ENCODE assay signal across 10 mouse cellular contexts in the genomic region with DNA sequence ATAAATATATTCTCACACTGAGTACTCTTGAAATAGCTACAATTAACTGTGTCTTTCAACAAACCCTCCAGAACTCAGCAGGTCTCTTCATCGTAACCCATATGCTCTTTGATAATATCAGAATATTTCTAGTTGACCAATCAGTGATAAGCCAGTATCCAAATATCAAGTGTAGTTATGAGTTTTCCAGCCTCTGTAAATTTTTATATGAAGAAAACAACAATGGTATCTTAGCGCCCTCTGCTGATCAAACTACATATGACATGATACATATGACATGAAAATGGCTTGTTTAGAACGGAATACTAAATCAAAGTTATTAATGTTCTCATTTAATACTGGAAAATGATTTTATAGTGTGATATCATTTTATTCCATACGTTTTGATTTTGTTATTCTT. TPM values are rescaled to one million over a fixed set of nuclear protein-coding genes. Genes with fewer than 3 reads are reported as not detected.
DNase-seq lines count a peak whose midpoint lies in the region; ATAC-seq and TF ChIP-seq lines count a peak whose summit lies in the region.
"Had no signal": no experiment of that assay in that cellular context is flagged by ENCODE, and none has a peak within 500 bp of the region (broad histone marks: within the 10 kb centered on the region; RNA-seq: fewer than 3 reads in every experiment).

No protein-coding gene starts in this region.

- no peaks in the 10 kb centered on the region for H3K9me3 ChIP-seq in hindbrain, postnatal 0 days (ENCODE audit: low read length)
- H3K9me3 ChIP-seq: neural tube, embryonic 13.5 days had no signal

- ATAC-seq in hindbrain, postnatal 0 days, result no peak

- 23% methylated on average over 4 of the region's 4 CpGs for WGBS in cerebellum, adult 2 months
- WGBS in hindbrain, postnatal 0 days, result 21% methylated on average over 4 of the region's 4 CpGs

- TF ChIP-seq CTCF in cerebellum, adult 2 months (IDR thresholded peaks at IDR 0.05; ENCODE audit: borderline replicate concordance, insufficient read depth, low read depth, low read length), result peak; percentile 28; the same call in 1 of the 2 replicates
- TF ChIP-seq CTCF in layer of hippocampus, adult 2 months (conservative IDR thresholded peaks at IDR 0.05), result peak; percentile 83
- TF ChIP-seq CTCF in hindbrain, postnatal 0 days (IDR thresholded peaks at IDR 0.05; ENCODE audit: low read depth), result peak; percentile 75

- H3K4me3 ChIP-seq in cerebellum, adult 2 months (replicated peaks; ENCODE audit: insufficient read depth, low read depth, low read length), result no peak overlapping the region
- H3K4me3 ChIP-seq in layer of hippocampus, adult 2 months, result no peak overlapping the region
- H3K4me3 ChIP-seq in hindbrain, postnatal 0 days (ENCODE audit: low read length), result no peak overlapping the region
- H3K4me3 ChIP-seq: neural tube, embryonic 13.5 days had no signal

- no peaks in the 10 kb centered on the region for H3K27me3 ChIP-seq in cerebellum, adult 2 months (ENCODE audit: control insufficient read depth, insufficient read depth, low read length)
- no peaks in the 10 kb centered on the region for H3K27me3 ChIP-seq in hindbrain, postnatal 0 days (ENCODE audit: insufficient read depth, low read length)
- H3K27me3 ChIP-seq: neural tube, embryonic 13.5 days had no signal

- no peak overlapping the region for H3K9ac ChIP-seq in hindbrain, postnatal 0 days (replicated peaks; ENCODE audit: low read length)
- H3K9ac ChIP-seq: neural tube, embryonic 13.5 days had no signal

- no peaks in the 10 kb centered on the region for H3K4me1 ChIP-seq in cerebellum, adult 2 months (ENCODE audit: control insufficient read depth, insufficient read depth, low read length)
- no peaks in the 10 kb centered on the region for H3K4me1 ChIP-seq in hindbrain, postnatal 0 days (ENCODE audit: insufficient read depth, low read length)
- H3K4me1 ChIP-seq: neural tube, embryonic 13.5 days had no signal

- TF ChIP-seq POLR2A in cerebellum, adult 2 months (IDR thresholded peaks at IDR 0.05; ENCODE audit: borderline replicate concordance, insufficient read depth, low read length), result no peak

- H3K36me3 ChIP-seq in hindbrain, postnatal 0 days (ENCODE audit: insufficient read depth, low read length), result no peaks in the 10 kb centered on the region
- H3K36me3 ChIP-seq: neural tube, embryonic 13.5 days had no signal

- no peak overlapping the region for H3K27ac ChIP-seq in cerebellum, adult 2 months (ENCODE audit: insufficient read depth, low read length)
- H3K27ac ChIP-seq in layer of hippocampus, adult 2 months, result no peak overlapping the region
- H3K27ac ChIP-seq in hindbrain, postnatal 0 days, result no peak overlapping the region
- H3K27ac ChIP-seq: neural tube, embryonic 13.5 days had no signal

- no peak overlapping the region for H3K4me2 ChIP-seq in hindbrain, postnatal 0 days (ENCODE audit: low read depth, low read length)
- H3K4me2 ChIP-seq: neural tube, embryonic 13.5 days had no signal

- DNase-seq in cerebellum, adult 2 months, result no peak
- DNase-seq in cerebellum, adult 9-11 months, result no peak
- peak in 1 of 2 experiments; percentile 22 for DNase-seq in layer of hippocampus, adult 2 months (ENCODE audit: low spot score in 2 of 2)
- DNase-seq in layer of hippocampus, adult 8-10 months (ENCODE audit: low spot score in 2 of 2), result no peak
- DNase-seq in MN1 (ENCODE audit: low spot score), result peak; percentile 75
- DNase-seq in hindbrain, postnatal 0 days (ENCODE audit: low spot score), result peak; percentile 86
- no peak for DNase-seq in thymus, postnatal 10 days (ENCODE audit: low spot score in 2 of 2)
- DNase-seq in yolk sac, embryonic 10.5 days (ENCODE audit: low spot score), result no peak
- DNase-seq: B cell, adult 2 months had no signal

RNA-seq across cellular contexts. Expression of gene Slc5a7, which starts 44.6 kb away (rescaled TPM):
- polyA plus RNA-seq in cerebellum, adult 2 months (2012; rRNA removed), result 7.3 and 10.0 TPM in 2 replicates
- under 1 TPM; 0.20 to 0.25 TPM for total RNA-seq in layer of hippocampus, adult 2 months (2021)
- 1 to 10 TPM in 1 of 4 experiments, under 1 TPM in 3; 0.22 to 1.4 (median 0.29) TPM for total RNA-seq in layer of hippocampus, adult 8-10 months (2022)
- 10.1 and 11.7 TPM in 2 replicates for total RNA-seq in hindbrain, postnatal 0 days (2014; rRNA removed)
- polyA plus RNA-seq in hindbrain, postnatal 0 days (2015; fragmentation: Nextera tagmentation; extraction: Ambion mirVana), result 9.3 and 9.5 TPM in 2 replicates

Comparison
In these comparisons a context has a peak if more than half of its experiments do, and no peak if none do; other contexts are left out.
1. DNase-seq: peak in MN1 (single experiment) and hindbrain, postnatal 0 days (single experiment); none in cerebellum, adult 2 months (0 of 2), cerebellum, adult 9-11 months (single experiment), layer of hippocampus, adult 8-10 months (0 of 2), thymus, postnatal 10 days (0 of 2) and yolk sac, embryonic 10.5 days (single experiment).
2. CTCF ChIP-seq: peak in every context shown above with its lines; median percentile 83 in layer of hippocampus, adult 2 months; 75 in hindbrain, postnatal 0 days; 28 in cerebellum, adult 2 months.